Mouse (Mus musculus): Measurements from ENCODE around the gene Spsb4. TPM values are rescaled to one million over a fixed set of nuclear protein-coding genes. Genes with fewer than 3 reads are reported as not detected.
"Not testable (repeated sequence)": the region's sequence is repeated elsewhere in the genome, so short reads cannot be mapped to it uniquely, and the experiment has no call there.

The Spsb4 gene
- polyA plus RNA-seq, 1 experiment from 2014 or later: 50.3 TPM

DNA sequence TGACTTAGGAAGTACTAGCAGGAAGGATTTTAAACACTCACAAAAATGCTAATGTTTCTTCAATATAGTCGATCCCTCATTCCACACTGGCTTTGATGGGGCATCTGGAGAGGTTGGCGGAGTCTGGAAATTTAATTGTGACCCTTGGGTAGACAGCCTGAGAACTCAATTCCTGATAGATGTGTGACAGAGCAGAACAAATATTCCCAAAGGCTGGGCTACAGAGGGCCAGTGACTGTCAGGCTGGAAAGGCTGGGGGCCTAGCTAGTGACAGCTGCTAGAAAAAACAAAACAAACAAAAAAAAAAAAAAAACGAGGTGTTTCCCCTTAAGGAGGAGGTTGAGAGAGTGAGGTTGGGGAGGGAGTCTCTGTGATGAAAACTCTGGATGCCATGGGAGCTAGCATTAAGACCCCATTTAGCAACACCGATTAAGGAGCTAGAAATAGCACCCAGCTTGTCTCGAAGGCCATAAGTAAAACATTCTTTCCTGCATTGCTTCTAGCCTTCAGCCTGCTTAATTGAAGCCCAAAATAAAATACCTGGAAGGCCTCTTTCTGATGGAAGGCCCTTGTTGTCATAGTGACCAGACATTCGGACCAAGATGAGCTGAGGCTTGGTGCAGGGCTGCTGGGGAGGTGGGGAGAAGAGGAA lies 61.9 kb downstream of the Spsb4 start:
- H3K4me2 ChIP-seq: no peak overlapping the region
- H3K27ac ChIP-seq: peak overlapping the region; percentile 75
- H3K27me3 ChIP-seq: no peaks in the 10 kb centered on the region
- H3K9ac ChIP-seq: 0 out of 2 replicates have a peak overlapping the region, but pooled peaks have one; percentile 19
- WGBS: 17% methylated on average over 6 of the region's 6 CpGs
- H3K36me3 ChIP-seq: no peaks in the 10 kb centered on the region; the same call in 1 of the 2 replicates
- no peak overlapping the region for H3K4me3 ChIP-seq
- ATAC-seq (ENCODE audit: low FRiP score): no peak
- peaks cover 72% of the 10 kb centered on the region for H3K4me1 ChIP-seq (replicated peaks)
- H3K9me3 ChIP-seq: no peaks in the 10 kb centered on the region

DNA sequence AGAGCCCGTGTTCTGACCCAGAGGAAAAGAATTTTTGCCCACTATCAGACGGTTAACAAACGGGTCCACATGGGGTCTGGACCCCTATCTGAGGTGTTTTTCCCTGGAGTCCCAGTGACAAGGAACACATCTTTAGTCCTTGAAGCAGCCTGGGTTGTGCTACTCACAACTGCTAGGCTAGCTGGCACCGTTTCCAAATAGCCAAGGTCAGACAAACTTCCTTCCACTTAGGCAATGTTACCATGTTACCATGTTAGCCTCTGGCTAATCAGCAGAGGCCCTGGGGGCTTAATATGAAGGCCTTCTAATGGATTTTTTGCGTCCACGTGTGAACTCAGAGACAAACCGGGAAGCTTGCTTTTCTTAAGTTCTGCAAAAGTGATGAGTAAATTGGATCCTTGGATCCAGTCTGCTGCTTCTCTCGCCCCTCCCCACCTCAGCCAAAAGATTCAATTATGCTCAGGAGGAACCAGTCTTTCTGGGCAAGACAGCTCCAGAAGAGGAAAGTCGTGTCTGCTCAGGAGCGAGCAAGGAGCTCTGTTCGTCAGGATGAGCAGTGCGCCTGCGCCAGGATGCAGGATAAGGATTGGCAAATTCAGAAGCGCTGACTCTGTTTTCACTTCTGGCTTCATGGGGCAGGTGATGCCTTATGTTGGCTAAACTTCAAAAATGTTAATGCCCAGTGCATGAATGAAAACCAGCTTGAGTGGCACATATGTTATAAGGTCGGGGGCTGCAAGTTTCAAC lies 64.4 kb downstream of the Spsb4 start:
- Histone ChIP-seq H3K4me1 (replicated peaks) (peaks cover 81% of the 10 kb centered on the region), H3K9me3 (no peaks in the 10 kb centered on the region), H3K27me3 (no peaks in the 10 kb centered on the region), H3K4me3 (no peak overlapping the region), H3K9ac (no peak overlapping the region), H3K4me2 (no peak overlapping the region), H3K27ac (peak overlapping the region; percentile 35; the same call in 1 of the 2 replicates), H3K36me3 (no peaks in the 10 kb centered on the region; the same call in 1 of the 2 replicates)
- ATAC-seq (ENCODE audit: low FRiP score): no peak
- WGBS: 79% methylated on average over 15 of the region's 15 CpGs

DNA sequence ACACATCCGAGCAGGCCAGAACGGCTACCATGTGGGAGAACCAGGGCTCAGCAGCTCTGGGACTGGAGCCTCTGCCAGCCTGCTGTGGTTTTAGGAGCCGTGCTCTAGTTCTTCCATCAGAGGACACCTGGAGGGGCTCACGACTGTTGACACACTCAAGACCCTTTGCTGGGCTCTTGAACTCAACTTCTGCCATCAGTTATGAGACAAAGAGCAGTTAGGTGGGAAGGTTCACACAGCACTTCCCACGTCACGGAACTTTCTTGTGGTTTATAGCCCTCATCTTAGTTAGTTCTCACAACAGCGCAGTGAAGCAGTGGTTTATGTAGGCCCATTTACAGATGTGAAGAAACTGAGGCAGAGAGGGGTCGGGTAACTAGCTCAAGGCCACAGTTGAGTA lies 65.2 kb downstream of the Spsb4 start:
- WGBS: 93% methylated on average over 8 of the region's 8 CpGs
- Histone ChIP-seq H3K4me1 (replicated peaks) (peaks cover 82% of the 10 kb centered on the region), H3K9ac (no peak overlapping the region), H3K4me3 (no peak overlapping the region), H3K4me2 (no peak overlapping the region), H3K9me3 (no peaks in the 10 kb centered on the region), H3K27ac (no peak overlapping the region), H3K27me3 (no peaks in the 10 kb centered on the region), H3K36me3 (no peaks in the 10 kb centered on the region)
- ATAC-seq (ENCODE audit: low FRiP score): no peak

DNA sequence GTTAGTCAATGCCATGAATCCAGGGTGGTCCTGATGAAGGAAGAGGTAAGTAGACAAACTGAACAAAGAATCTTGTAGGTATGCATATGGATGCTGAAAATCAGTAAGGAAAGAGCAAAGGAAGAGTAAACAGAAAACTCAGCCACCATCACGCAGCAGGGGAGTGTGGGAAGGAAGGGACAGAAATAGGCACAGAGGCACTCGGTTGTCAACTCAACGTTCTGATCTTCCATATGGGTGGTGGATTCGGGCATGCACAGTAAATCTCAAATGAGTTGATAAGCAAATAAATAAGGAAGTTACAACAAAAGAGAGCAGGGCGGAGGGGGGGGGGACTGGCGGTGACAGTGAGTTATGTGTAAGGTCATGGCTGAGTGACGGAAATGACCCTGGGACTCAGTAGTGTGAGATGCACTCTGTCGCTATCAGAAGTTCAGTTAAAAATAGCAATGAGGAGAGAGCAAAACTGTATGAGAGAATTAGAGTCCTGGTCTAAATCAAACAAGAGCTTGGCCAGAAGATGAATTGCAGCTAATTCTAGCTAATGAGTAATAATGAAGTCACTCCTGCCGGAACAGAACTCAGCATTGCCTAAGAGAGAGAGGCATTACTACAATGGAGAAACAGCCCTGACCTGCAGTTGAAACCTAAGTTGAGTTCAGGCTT lies 66.2 kb downstream of the Spsb4 start:
- ATAC-seq (ENCODE audit: low FRiP score): no peak

DNA sequence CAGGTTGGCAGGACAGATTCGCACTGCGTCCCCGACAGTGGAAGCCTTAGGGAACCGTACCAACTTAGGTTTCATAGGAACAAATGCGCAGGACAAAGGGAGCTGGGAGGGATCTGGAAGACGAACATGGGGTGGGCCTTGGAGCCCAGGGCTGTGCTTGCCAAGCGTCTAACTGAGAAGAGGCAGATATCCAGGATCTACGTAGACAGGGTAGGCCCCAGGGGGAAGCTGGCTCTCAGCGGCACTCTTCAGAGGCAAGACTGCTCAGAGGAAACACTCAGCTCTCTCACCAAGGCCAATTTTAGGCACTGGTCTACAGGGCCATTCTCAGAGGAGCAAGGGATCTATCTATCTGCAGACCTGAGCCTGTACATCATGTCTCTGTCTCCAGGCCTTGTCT lies 69.1 kb downstream of the Spsb4 start:
- H3K4me3 ChIP-seq: no peak overlapping the region
- H3K9me3 ChIP-seq: no peaks in the 10 kb centered on the region
- 81% methylated on average over 9 of the region's 9 CpGs for WGBS
- H3K4me1 ChIP-seq (replicated peaks): peaks cover 52% of the 10 kb centered on the region
- H3K27ac ChIP-seq: peak overlapping the region; percentile 64; the same call in 1 of the 2 replicates
- no peak for ATAC-seq (ENCODE audit: low FRiP score)
- no peaks in the 10 kb centered on the region for H3K36me3 ChIP-seq
- no peaks in the 10 kb centered on the region for H3K27me3 ChIP-seq
- H3K4me2 ChIP-seq: no peak overlapping the region
- H3K9ac ChIP-seq: no peak overlapping the region

More for the DNA sequence above, 66.2 kb downstream of the Spsb4 start:
- H3K4me3 ChIP-seq: no peak overlapping the region
- no peak overlapping the region for H3K27ac ChIP-seq
- H3K4me1 ChIP-seq (replicated peaks): peaks cover 73% of the 10 kb centered on the region
- 57% methylated on average over 9 of the region's 9 CpGs for WGBS
- H3K9ac ChIP-seq: no peak overlapping the region
- no peaks in the 10 kb centered on the region for H3K36me3 ChIP-seq
- no peaks in the 10 kb centered on the region for H3K9me3 ChIP-seq
- no peak overlapping the region for H3K4me2 ChIP-seq
- no peaks in the 10 kb centered on the region for H3K27me3 ChIP-seq

DNA sequence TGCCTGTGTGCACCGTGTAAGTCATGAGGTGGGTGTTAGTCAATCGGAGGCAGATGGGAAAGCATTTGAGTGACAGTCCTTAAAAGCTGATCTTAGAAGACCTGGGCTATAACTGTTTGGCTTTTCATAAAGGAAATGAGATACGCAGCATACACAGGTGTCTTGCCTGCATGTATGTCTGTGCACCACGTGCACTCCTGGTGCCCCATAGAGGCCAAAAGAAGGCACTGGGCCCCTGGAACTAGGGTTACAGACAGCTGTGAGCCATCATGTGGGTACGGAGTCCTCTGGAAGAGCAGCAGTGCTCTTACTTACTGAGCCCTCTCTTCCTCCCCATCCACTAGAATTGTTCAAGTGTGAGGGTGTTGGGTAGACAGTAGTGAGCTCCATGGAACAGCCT lies 70.1 kb downstream of the Spsb4 start:
- Histone ChIP-seq H3K27me3 (no peaks in the 10 kb centered on the region), H3K27ac (0 out of 2 replicates have a peak overlapping the region, but pooled peaks have one; percentile 23), H3K36me3 (peaks cover under 1% of the 10 kb centered on the region; the same call in 1 of the 2 replicates), H3K4me3 (no peak overlapping the region), H3K9me3 (no peaks in the 10 kb centered on the region), H3K9ac (no peak overlapping the region), H3K4me2 (no peak overlapping the region), H3K4me1 (replicated peaks) (peaks cover 44% of the 10 kb centered on the region)
- WGBS: 88% methylated on average over 5 of the region's 5 CpGs
- ATAC-seq (ENCODE audit: low FRiP score): no peak

DNA sequence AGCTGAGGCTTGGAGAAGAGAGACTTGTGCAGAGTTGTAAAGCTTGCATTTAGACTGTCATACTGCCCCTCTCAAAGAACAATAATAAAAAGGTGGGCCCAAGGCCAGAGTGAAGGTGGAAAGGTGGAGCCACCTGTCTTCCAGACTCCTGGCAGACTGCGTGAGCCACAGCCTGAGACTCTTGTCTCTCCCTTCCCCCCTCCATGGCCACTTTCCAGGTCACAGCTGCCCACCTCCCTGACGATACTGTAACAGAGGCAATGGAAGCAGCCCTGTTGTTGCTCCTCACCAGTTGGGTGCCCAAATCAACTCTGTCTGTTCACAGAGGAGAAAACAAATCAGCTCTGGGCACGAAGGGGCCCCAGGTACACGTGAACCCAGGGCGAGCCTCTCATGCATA lies 71.5 kb downstream of the Spsb4 start:
- no peak overlapping the region for H3K9ac ChIP-seq
- H3K9me3 ChIP-seq: no peaks in the 10 kb centered on the region
- H3K36me3 ChIP-seq: peaks cover 14% of the 10 kb centered on the region
- no peak overlapping the region for H3K4me3 ChIP-seq
- no peaks in the 10 kb centered on the region for H3K27me3 ChIP-seq
- peaks cover 34% of the 10 kb centered on the region for H3K4me1 ChIP-seq (replicated peaks)
- no peak overlapping the region for H3K4me2 ChIP-seq
- no peak for ATAC-seq (ENCODE audit: low FRiP score)
- no peak overlapping the region for H3K27ac ChIP-seq
- WGBS: 79% methylated on average over 5 of the region's 5 CpGs

DNA sequence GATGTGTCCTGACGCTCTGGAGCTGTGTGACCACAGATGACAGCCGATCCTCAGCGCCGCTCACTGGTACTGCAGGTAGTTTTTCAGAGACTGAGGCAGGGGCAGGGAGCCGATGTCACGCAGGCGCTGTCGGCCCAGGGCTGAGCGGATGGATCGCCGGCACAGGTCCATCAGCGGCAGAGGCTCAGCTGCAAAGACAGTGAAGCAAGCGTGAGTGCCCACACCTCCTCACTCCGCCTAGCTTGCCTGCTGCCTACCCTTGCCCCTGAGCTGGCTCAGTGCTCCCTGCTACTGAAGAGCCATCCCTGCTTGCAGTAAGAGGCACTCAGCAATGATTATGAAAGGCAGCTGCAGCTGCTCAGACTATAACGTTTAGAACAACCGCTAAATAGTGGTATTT lies 74.1 kb downstream of the Spsb4 start:
- H3K9me3 ChIP-seq: no peaks in the 10 kb centered on the region
- peak overlapping the region; percentile 62 for H3K27ac ChIP-seq
- H3K4me3 ChIP-seq: no peak overlapping the region
- peak overlapping the region; percentile 40 for H3K9ac ChIP-seq
- H3K36me3 ChIP-seq: peaks cover 29% of the 10 kb centered on the region
- H3K27me3 ChIP-seq: no peaks in the 10 kb centered on the region
- WGBS: 78% methylated on average over 16 of the region's 16 CpGs
- no peak for ATAC-seq (ENCODE audit: low FRiP score)
- H3K4me1 ChIP-seq (replicated peaks): peaks cover 19% of the 10 kb centered on the region
- H3K4me2 ChIP-seq: no peak overlapping the region

DNA sequence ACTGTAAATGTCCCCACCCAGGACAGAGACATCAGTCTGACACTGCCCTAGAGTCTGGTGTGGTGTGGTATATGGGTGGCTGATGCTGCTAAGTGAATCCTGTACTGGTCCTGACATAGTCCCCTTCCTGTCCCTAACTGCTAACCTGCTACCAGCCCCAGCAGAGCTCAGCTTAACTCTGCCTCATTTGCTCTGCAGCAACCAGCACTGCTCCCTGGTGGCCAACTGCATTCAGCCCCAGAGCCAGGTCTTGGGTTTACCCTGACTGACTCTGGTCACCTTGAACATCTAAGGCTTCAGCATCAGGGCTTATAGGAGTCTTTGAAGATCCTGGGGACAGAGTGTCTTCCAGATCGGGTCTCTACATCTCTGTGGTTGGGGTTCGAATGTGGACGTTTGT lies 75.7 kb downstream of the Spsb4 start:
- H3K27me3 ChIP-seq: no peaks in the 10 kb centered on the region
- no peaks in the 10 kb centered on the region for H3K9me3 ChIP-seq
- H3K4me1 ChIP-seq (replicated peaks): peaks cover 23% of the 10 kb centered on the region
- no peak overlapping the region for H3K4me2 ChIP-seq
- H3K4me3 ChIP-seq: no peak overlapping the region
- no peak overlapping the region for H3K9ac ChIP-seq
- no peak overlapping the region for H3K27ac ChIP-seq
- peaks cover 29% of the 10 kb centered on the region for H3K36me3 ChIP-seq
- WGBS: 96% methylated on average over 3 of the region's 3 CpGs
- ATAC-seq (ENCODE audit: low FRiP score): no peak

DNA sequence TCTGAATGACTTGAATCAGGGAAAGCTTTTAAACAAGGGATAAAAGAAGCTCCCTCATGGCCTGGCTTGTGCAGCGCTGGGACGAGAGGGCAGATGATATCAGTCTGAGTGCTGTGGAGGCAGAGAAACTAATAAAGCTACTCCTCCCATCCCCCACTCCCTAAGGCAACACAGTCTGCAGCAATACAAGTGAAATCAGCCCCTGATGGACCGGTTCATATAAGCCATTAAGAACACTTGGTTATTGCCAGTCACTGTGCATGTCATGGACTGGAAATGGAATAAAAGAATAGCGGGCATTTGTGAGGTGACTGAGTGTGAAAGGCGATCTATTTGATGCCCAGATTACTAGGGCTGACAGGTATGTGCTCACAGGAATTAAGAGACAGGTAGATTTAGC lies 79.8 kb downstream of the Spsb4 start:
- Histone ChIP-seq H3K4me2 (no peak overlapping the region), H3K9ac (no peak overlapping the region), H3K4me1 (replicated peaks) (peaks cover 16% of the 10 kb centered on the region), H3K36me3 (peaks cover 29% of the 10 kb centered on the region), H3K27ac (peak overlapping the region; percentile 85), H3K4me3 (no peak overlapping the region), H3K9me3 (no peaks in the 10 kb centered on the region), H3K27me3 (no peaks in the 10 kb centered on the region)
- ATAC-seq (ENCODE audit: low FRiP score): peak; percentile 67
- WGBS: 47% methylated on average over 5 of the region's 5 CpGs

DNA sequence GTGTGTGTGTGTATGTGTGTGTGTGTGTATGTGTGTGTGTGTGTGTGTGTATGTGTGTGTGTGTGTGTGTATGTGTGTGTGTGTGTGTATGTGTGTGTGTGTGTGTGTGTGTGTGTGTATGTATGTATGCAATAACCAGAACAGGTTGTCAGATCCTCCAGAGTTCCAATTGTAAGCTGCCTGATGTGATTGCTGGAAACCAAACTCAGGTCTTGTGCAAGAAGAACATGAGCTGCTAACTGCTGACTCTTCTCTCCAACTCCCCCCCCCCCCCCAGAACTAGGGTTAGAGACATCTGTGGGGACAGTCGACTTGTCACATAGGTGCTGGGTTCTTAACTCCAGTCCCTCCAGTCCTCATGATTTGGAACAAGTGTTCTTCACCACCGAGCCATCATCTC lies 82.2 kb downstream of the Spsb4 start:
- H3K36me3 ChIP-seq; H3K4me3 ChIP-seq; ATAC-seq (ENCODE audit: low FRiP score); H3K27ac ChIP-seq; H3K9ac ChIP-seq; H3K4me2 ChIP-seq; H3K9me3 ChIP-seq; H3K27me3 ChIP-seq: not testable (repeated sequence)
- H3K4me1 ChIP-seq (replicated peaks): peaks cover 16% of the 10 kb centered on the region
- 98% methylated on average over 2 of the region's 2 CpGs for WGBS

DNA sequence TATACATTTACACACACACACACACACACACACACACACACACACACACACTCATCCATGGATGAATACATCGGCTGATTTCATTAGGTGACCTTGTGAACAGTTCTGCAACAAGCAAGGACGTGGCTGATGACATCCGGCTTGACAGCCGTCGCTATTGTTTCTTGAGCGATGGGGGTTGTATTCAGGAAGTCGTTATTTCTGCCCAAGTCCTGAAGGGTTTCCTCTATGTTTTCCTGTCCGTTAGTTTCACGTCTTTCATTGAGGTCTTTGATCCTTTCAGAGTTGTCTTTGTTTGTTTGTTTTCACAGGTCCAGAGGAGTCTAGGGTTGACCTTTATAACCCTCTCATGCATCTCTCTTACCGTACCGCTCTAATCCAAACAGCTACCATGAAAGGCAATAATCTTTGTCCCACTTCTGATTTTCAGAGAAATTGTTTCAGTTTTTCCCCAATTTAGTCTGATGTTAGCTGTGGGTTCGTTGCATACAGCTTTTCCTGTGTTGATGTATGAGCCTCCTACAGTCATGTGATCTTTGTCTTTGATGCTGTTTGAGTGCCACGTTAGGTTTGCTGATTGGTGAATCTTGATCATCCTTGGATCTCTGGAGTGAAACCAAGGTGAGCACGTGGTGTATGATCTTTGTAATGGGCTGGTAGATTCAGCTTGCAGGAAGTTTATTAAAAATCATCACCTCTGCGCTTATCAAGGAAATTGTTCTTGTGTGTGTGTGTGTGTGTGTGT lies 82.9 kb downstream of the Spsb4 start:
- 66% methylated on average over 15 of the region's 15 CpGs for WGBS
- H3K4me2 ChIP-seq: no peak overlapping the region
- no peak overlapping the region for H3K4me3 ChIP-seq
- H3K36me3 ChIP-seq: peaks cover under 1% of the 10 kb centered on the region; the same call in 1 of the 2 replicates
- H3K27ac ChIP-seq: no peak overlapping the region
- no peak overlapping the region for H3K9ac ChIP-seq
- no peaks in the 10 kb centered on the region for H3K27me3 ChIP-seq
- H3K9me3 ChIP-seq: no peaks in the 10 kb centered on the region
- H3K4me1 ChIP-seq (replicated peaks): peaks cover 16% of the 10 kb centered on the region
- ATAC-seq (ENCODE audit: low FRiP score): no peak
